Mouse (Mus musculus): Measurements from ENCODE around the gene Bach2. TPM values are rescaled to one million over a fixed set of nuclear protein-coding genes. Genes with fewer than 3 reads are reported as not detected.
A peak's percentile ranks its signal among the peaks of the same experiment; 100 is the strongest.

Bach2 gene
- total and polyA plus RNA-seq, 2 experiments from 2014 or later, result 11.7 to 15.9 TPM

- DNase-seq (ENCODE audit: low spot score) (no peak), ATAC-seq (ENCODE audit: low FRiP score) (no peak)
- H3K27ac ChIP-seq (ENCODE audit: low read depth, low read length), result no peak overlapping the region
- no peak overlapping the region for H3K4me3 ChIP-seq (ENCODE audit: low read depth, low read length)
- 57% methylated on average over 4 of the region's 4 CpGs for WGBS
- H3K9me3 ChIP-seq (ENCODE audit: low read length), result no peaks in the 10 kb centered on the region
- H3K36me3 ChIP-seq (ENCODE audit: insufficient read depth, low read length), result no peaks in the 10 kb centered on the region
- no peaks in the 10 kb centered on the region for H3K27me3 ChIP-seq (ENCODE audit: insufficient read depth, low read length)
- peaks cover 19% of the 10 kb centered on the region for H3K4me1 ChIP-seq (ENCODE audit: insufficient read depth, low read length)
- no peak for TF ChIP-seq CTCF (IDR thresholded peaks at IDR 0.05)
- H3K4me2 ChIP-seq (ENCODE audit: low read depth, low read length, poor library complexity, severe bottlenecking), result no peak overlapping the region
- H3K9ac ChIP-seq (replicated peaks; ENCODE audit: low read length, poor library complexity, severe bottlenecking), result no peak overlapping the region
Observed at GRCm38 (mm10) chr4:32324967-32325366, 86.4 kb downstream of the Bach2 start.

GRCm38 (mm10) chr4:32325596-32325995, 87.0 kb downstream of the Bach2 start:
- Histone ChIP-seq H3K4me3 (ENCODE audit: low read depth, low read length) (no peak overlapping the region), H3K4me1 (ENCODE audit: insufficient read depth, low read length) (peaks cover 19% of the 10 kb centered on the region), H3K4me2 (ENCODE audit: low read depth, low read length, poor library complexity, severe bottlenecking) (no peak overlapping the region; the same call in 1 of the 2 replicates), H3K9me3 (ENCODE audit: low read length) (no peaks in the 10 kb centered on the region), H3K36me3 (ENCODE audit: insufficient read depth, low read length) (no peaks in the 10 kb centered on the region), H3K27me3 (ENCODE audit: insufficient read depth, low read length) (no peaks in the 10 kb centered on the region), H3K27ac (ENCODE audit: low read depth, low read length) (no peak overlapping the region), H3K9ac (replicated peaks; ENCODE audit: low read length, poor library complexity, severe bottlenecking) (no peak overlapping the region)
- ATAC-seq (ENCODE audit: low FRiP score) (no peak), DNase-seq (ENCODE audit: low spot score) (no peak)
- TF ChIP-seq CTCF (IDR thresholded peaks at IDR 0.05), result no peak
- 27% methylated on average over 3 of the region's 3 CpGs for WGBS

GRCm38 (mm10) chr4:32326279-32326678, 87.7 kb downstream of the Bach2 start:
- Histone ChIP-seq H3K4me3 (ENCODE audit: low read depth, low read length) (no peak overlapping the region), H3K9ac (replicated peaks; ENCODE audit: low read length, poor library complexity, severe bottlenecking) (peak overlapping the region; percentile 13), H3K27me3 (ENCODE audit: insufficient read depth, low read length) (no peaks in the 10 kb centered on the region), H3K9me3 (ENCODE audit: low read length) (no peaks in the 10 kb centered on the region), H3K36me3 (ENCODE audit: insufficient read depth, low read length) (no peaks in the 10 kb centered on the region), H3K4me1 (ENCODE audit: insufficient read depth, low read length) (peaks cover 19% of the 10 kb centered on the region), H3K4me2 (ENCODE audit: low read depth, low read length, poor library complexity, severe bottlenecking) (peak overlapping the region; percentile 7), H3K27ac (ENCODE audit: low read depth, low read length) (peak overlapping the region; percentile 79)
- TF ChIP-seq CTCF (IDR thresholded peaks at IDR 0.05), result no peak
- ATAC-seq (ENCODE audit: low FRiP score) (peak; percentile 33; the same call in 1 of the 2 replicates), DNase-seq (ENCODE audit: low spot score) (no peak)
- WGBS, result 17% methylated on average over 10 of the region's 10 CpGs

GRCm38 (mm10) chr4:32326860-32327259, 88.3 kb downstream of the Bach2 start:
- peak; percentile 32 for DNase-seq (ENCODE audit: low spot score)
- H3K9ac ChIP-seq (replicated peaks; ENCODE audit: low read length, poor library complexity, severe bottlenecking), result peak overlapping the region; percentile 13
- whole genome bisulfite sequencing, result 15% methylated on average over 3 of the region's 3 CpGs

GRCm38 (mm10) chr4:32327626-32328025, 89.0 kb downstream of the Bach2 start:
- Histone ChIP-seq H3K9me3 (ENCODE audit: low read length) (no peaks in the 10 kb centered on the region), H3K4me1 (ENCODE audit: insufficient read depth, low read length) (peaks cover 19% of the 10 kb centered on the region), H3K27ac (ENCODE audit: low read depth, low read length) (peak overlapping the region; percentile 79), H3K36me3 (ENCODE audit: insufficient read depth, low read length) (no peaks in the 10 kb centered on the region), H3K4me2 (ENCODE audit: low read depth, low read length, poor library complexity, severe bottlenecking) (no peak overlapping the region), H3K9ac (replicated peaks; ENCODE audit: low read length, poor library complexity, severe bottlenecking) (peak overlapping the region; percentile 26), H3K27me3 (ENCODE audit: insufficient read depth, low read length) (no peaks in the 10 kb centered on the region), H3K4me3 (ENCODE audit: low read depth, low read length) (no peak overlapping the region)
- no peak for ATAC-seq (ENCODE audit: low FRiP score)
- 16% methylated on average over 5 of the region's 5 CpGs for WGBS
- DNase-seq (ENCODE audit: low spot score), result no peak
- TF ChIP-seq CTCF (IDR thresholded peaks at IDR 0.05), result no peak

More at GRCm38 (mm10) chr4:32326860-32327259, 88.3 kb downstream of the Bach2 start:
- Histone ChIP-seq H3K9me3 (ENCODE audit: low read length) (no peaks in the 10 kb centered on the region), H3K27me3 (ENCODE audit: insufficient read depth, low read length) (no peaks in the 10 kb centered on the region), H3K36me3 (ENCODE audit: insufficient read depth, low read length) (no peaks in the 10 kb centered on the region), H3K4me3 (ENCODE audit: low read depth, low read length) (no peak overlapping the region), H3K27ac (ENCODE audit: low read depth, low read length) (peak overlapping the region; percentile 79), H3K4me2 (ENCODE audit: low read depth, low read length, poor library complexity, severe bottlenecking) (peak overlapping the region; percentile 7; the same call in 1 of the 2 replicates), H3K4me1 (ENCODE audit: insufficient read depth, low read length) (peaks cover 19% of the 10 kb centered on the region)
- peak; percentile 47 for ATAC-seq (ENCODE audit: low FRiP score)
- no peak for TF ChIP-seq CTCF (IDR thresholded peaks at IDR 0.05)

- no peak for TF ChIP-seq CTCF (IDR thresholded peaks at IDR 0.05)
- 65% methylated on average over 2 of the region's 2 CpGs for WGBS
- H3K36me3 ChIP-seq (ENCODE audit: insufficient read depth, low read length), result no peaks in the 10 kb centered on the region
- peaks cover 19% of the 10 kb centered on the region for H3K4me1 ChIP-seq (ENCODE audit: insufficient read depth, low read length)
- no peak overlapping the region for H3K4me3 ChIP-seq (ENCODE audit: low read depth, low read length)
- no peaks in the 10 kb centered on the region for H3K9me3 ChIP-seq (ENCODE audit: low read length)
- no peak overlapping the region for H3K9ac ChIP-seq (replicated peaks; ENCODE audit: low read length, poor library complexity, severe bottlenecking)
- no peak overlapping the region for H3K4me2 ChIP-seq (ENCODE audit: low read depth, low read length, poor library complexity, severe bottlenecking)
- no peak for ATAC-seq (ENCODE audit: low FRiP score)
- no peak for DNase-seq (ENCODE audit: low spot score)
- H3K27me3 ChIP-seq (ENCODE audit: insufficient read depth, low read length), result no peaks in the 10 kb centered on the region
- H3K27ac ChIP-seq (ENCODE audit: low read depth, low read length), result no peak overlapping the region
Observed at GRCm38 (mm10) chr4:32328561-32328960, 90.0 kb downstream of the Bach2 start.

Data from midbrain, postnatal 0 days (tissue).